Mouse (Mus musculus): ENCODE results near the gene F8. TPM values are rescaled to one million over a fixed set of nuclear protein-coding genes. Genes with fewer than 3 reads are reported as not detected.

F8 gene
- polyA plus RNA-seq (2014; fragmentation: Nextera tagmentation; extraction: Ambion mirVana) = 0.80 and 1.2 TPM in 2 replicates

DNA sequence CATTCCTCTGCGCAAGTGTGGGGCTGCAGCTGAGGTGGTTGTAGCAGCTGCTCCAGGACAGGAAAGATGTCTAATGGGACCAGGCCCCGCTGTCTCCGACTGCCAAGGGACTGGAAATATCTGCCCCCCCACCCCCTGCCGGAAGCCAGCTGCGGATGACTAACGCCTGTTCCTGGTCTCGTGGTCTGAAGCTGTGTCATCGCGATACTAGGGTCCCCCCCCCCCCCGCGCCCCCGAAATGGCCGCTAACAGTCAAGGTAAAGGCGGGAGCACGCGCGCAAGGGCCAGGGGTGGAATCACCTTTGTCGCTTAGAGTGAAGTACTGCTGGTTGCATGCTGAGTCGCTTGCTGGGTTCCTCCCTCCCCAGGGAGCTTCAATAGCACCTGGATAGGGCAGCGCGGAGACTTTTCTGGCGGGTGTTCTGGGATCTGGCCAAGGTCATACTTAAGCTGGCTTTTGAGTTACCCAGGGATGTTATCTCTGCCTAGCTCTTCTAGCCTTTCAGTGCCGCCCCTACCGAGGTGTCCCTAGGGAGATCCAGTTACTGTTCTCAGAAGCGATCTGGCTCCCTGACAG is at the start of gene F8, which contains the start of gene Fundc2:
F8 (minus strand) TSS at position 421 of the 577 bp plus-strand sequence.
Fundc2 (plus strand) TSS at position 205 of the 577 bp plus-strand sequence.
- no peaks in the 10 kb centered on the region for H3K36me3 ChIP-seq (ENCODE audit: control insufficient read depth, insufficient read depth, low read length)
- peak within 1 kb of the TSS; percentile 39 for H3K4me2 ChIP-seq (ENCODE audit: low read depth)
- ATAC-seq (ENCODE audit: insufficient read depth, low FRiP score, low TSS enrichment) (peak; percentile 92), DNase-seq (ENCODE audit: low spot score) (peak; percentile 83)
- no peaks in the 10 kb centered on the region for H3K9me3 ChIP-seq (ENCODE audit: control insufficient read depth, low read length)
- WGBS = 16% methylated on average over 10 of the region's 25 CpGs
- H3K27me3 ChIP-seq (ENCODE audit: control insufficient read depth, insufficient read depth, low read length) = no peaks in the 10 kb centered on the region
- H3K9ac ChIP-seq (ENCODE audit: low read length) = peak within 1 kb of the TSS; percentile 55
- no peaks in the 10 kb centered on the region for H3K4me1 ChIP-seq (ENCODE audit: control insufficient read depth, insufficient read depth, low read length)
- H3K4me3 ChIP-seq (ENCODE audit: low read depth, low read length) = peak within 1 kb of the TSS; percentile 43
- H3K27ac ChIP-seq (ENCODE audit: low read depth, low read length) = 0 out of 2 replicates have a peak within 1 kb of the TSS, but pooled peaks have one; percentile 46

DNA sequence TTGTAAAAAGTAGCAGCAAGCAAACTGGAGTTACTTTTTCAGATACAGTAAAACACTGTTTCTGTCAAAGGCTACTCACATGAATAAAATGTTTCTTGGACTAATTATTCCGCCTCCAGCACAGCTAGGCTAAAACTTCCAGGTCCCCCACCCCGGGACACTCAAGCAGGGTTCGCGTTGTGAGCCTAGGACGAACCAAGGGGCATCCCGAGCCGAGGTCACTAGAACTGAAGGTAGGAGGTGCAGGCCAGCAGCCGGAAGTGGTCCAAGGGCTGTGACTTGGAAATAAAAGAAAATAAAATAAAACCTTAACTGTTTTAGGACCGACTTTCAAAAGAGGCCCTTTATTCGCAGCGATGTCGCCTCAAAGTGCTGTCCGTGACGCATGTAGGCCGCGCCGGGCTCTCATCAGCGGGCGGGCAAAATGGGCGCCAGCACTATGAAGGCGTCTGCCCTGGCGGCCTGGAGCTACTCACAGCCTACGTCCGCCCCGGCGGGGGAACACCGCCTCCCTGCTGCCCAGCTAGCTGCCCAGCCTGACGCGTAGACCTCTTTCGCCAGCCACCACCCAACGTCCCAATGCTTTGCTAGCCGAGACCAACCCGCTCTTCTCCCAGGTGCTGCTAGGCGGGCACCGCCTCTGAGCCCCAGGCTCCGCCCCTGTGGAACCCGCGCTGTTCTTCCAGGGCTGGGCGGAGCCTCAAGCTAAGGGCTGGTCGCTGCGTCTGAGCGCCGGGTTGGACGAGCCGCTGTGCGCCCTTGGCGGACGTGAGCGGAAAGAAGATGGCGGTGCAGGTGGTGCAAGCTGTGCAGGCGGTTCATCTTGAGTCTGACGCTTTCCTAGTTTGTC is 33.7 kb upstream of the F8 start, which contains the start of the genes Cmc4, Mtcp1 and Brcc3:
Cmc4 (minus strand) TSS at position 649 of the 850 bp plus-strand sequence.
Mtcp1 (minus strand) TSS at position 653 of the 850 bp plus-strand sequence.
Brcc3 (plus strand) TSS at position 693 of the 850 bp plus-strand sequence.
- H3K4me3 ChIP-seq (ENCODE audit: low read depth, low read length) = peak within 1 kb of the TSS; percentile 44
- ATAC-seq (ENCODE audit: insufficient read depth, low FRiP score, low TSS enrichment) (peak; percentile 99), DNase-seq (ENCODE audit: low spot score) (peak; percentile 90)
- H3K27ac ChIP-seq (ENCODE audit: low read depth, low read length) = peak within 1 kb of the TSS; percentile 77
- peak within 1 kb of the TSS; percentile 60 for H3K9ac ChIP-seq (ENCODE audit: low read length)
- H3K9me3 ChIP-seq (ENCODE audit: control insufficient read depth, low read length) = no peaks in the 10 kb centered on the region
- no peaks in the 10 kb centered on the region for H3K36me3 ChIP-seq (ENCODE audit: control insufficient read depth, insufficient read depth, low read length)
- WGBS = 16% methylated on average over 49 of the region's 52 CpGs
- peak within 1 kb of the TSS; percentile 41 for H3K4me2 ChIP-seq (ENCODE audit: low read depth)
- no peaks in the 10 kb centered on the region for H3K4me1 ChIP-seq (ENCODE audit: control insufficient read depth, insufficient read depth, low read length)
- H3K27me3 ChIP-seq (ENCODE audit: control insufficient read depth, insufficient read depth, low read length) = no peaks in the 10 kb centered on the region

DNA sequence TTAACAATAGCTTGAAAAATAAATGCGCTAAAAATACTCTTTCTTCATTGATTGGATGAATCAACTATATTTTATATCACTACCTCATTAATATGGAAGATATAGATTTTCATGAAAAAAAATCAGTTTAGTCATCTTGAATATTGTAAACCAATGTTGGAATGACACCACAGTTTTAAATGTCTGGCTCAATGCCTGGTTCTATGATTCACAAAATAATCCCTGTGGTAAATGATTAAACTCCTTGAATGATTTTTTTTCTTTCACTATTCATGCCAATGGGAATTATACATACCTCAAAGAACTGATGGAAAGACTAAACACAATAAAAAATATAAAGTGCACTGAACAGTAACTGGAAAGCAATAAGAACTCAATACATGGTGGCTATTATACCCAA is 27.3 kb upstream of the F8 start:
- ATAC-seq (ENCODE audit: insufficient read depth, low FRiP score, low TSS enrichment) = no peak

DNA sequence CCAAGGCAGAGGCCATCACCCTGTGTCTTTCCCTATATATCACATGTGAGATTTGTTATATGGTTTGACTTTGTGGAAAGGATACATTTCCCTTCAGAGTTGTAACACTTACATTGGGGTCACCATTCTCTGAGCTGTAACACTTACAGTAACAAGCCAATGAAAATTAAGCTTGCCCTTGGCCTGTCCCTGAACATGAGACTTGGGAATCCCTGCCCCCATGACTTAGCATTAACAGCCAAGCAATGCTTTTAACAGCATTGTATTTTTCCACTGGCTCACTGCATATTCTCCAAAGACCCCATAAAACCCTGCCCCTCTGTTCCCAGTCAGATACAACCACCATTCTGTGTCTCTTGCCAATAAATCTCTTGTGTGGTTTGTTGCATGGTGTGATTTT is 20.9 kb upstream of the F8 start:
- Histone ChIP-seq H3K4me3 (ENCODE audit: low read depth, low read length) (no peak overlapping the region), H3K27me3 (ENCODE audit: control insufficient read depth, insufficient read depth, low read length) (no peaks in the 10 kb centered on the region), H3K36me3 (ENCODE audit: control insufficient read depth, insufficient read depth, low read length) (no peaks in the 10 kb centered on the region), H3K4me2 (ENCODE audit: low read depth) (no peak overlapping the region), H3K9ac (ENCODE audit: low read length) (no peak overlapping the region), H3K4me1 (ENCODE audit: control insufficient read depth, insufficient read depth, low read length) (no peaks in the 10 kb centered on the region), H3K9me3 (ENCODE audit: control insufficient read depth, low read length) (no peaks in the 10 kb centered on the region), H3K27ac (ENCODE audit: low read depth, low read length) (no peak overlapping the region)
- ATAC-seq (ENCODE audit: insufficient read depth, low FRiP score, low TSS enrichment) (no peak), DNase-seq (ENCODE audit: low spot score) (no peak)

More for the DNA sequence above, 27.3 kb upstream of the F8 start:
- H3K9ac ChIP-seq (ENCODE audit: low read length) = no peak overlapping the region
- H3K36me3 ChIP-seq (ENCODE audit: control insufficient read depth, insufficient read depth, low read length) = no peaks in the 10 kb centered on the region
- no peaks in the 10 kb centered on the region for H3K27me3 ChIP-seq (ENCODE audit: control insufficient read depth, insufficient read depth, low read length)
- no peak overlapping the region for H3K4me3 ChIP-seq (ENCODE audit: low read depth, low read length)
- no peaks in the 10 kb centered on the region for H3K9me3 ChIP-seq (ENCODE audit: control insufficient read depth, low read length)
- no peak overlapping the region for H3K4me2 ChIP-seq (ENCODE audit: low read depth)
- 86% methylated on average over 1 of the region's 1 CpGs for WGBS
- H3K4me1 ChIP-seq (ENCODE audit: control insufficient read depth, insufficient read depth, low read length) = no peaks in the 10 kb centered on the region
- DNase-seq (ENCODE audit: low spot score) = no peak
- no peak overlapping the region for H3K27ac ChIP-seq (ENCODE audit: low read depth, low read length)

DNA sequence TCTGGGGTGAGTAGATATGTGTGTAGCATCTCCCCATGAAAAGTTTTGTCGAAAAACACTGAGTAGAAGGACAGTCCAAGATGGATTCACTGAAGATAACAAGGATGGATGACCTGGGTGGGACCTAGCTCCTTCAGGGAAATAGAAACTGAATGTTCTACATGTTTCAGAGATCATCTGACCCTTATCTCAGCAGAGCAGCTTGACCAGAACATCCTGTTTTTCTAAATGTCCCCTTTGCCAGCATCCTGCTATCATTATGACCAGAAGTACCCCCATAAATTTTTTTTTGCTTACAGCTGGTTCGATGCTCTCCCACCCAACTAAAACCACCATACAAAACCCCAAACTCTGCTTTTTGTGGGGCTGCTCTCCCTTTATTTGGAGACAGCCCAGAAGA is 20.3 kb upstream of the F8 start:
- no peak for DNase-seq (ENCODE audit: low spot score)
- Histone ChIP-seq H3K27ac (ENCODE audit: low read depth, low read length) (no peak overlapping the region), H3K9me3 (ENCODE audit: control insufficient read depth, low read length) (no peaks in the 10 kb centered on the region), H3K27me3 (ENCODE audit: control insufficient read depth, insufficient read depth, low read length) (no peaks in the 10 kb centered on the region), H3K4me1 (ENCODE audit: control insufficient read depth, insufficient read depth, low read length) (no peaks in the 10 kb centered on the region), H3K4me3 (ENCODE audit: low read depth, low read length) (no peak overlapping the region), H3K36me3 (ENCODE audit: control insufficient read depth, insufficient read depth, low read length) (no peaks in the 10 kb centered on the region), H3K9ac (ENCODE audit: low read length) (no peak overlapping the region), H3K4me2 (ENCODE audit: low read depth) (no peak overlapping the region)
- ATAC-seq (ENCODE audit: insufficient read depth, low FRiP score, low TSS enrichment) = no peak
- WGBS = 84% methylated on average over 2 of the region's 2 CpGs

DNA sequence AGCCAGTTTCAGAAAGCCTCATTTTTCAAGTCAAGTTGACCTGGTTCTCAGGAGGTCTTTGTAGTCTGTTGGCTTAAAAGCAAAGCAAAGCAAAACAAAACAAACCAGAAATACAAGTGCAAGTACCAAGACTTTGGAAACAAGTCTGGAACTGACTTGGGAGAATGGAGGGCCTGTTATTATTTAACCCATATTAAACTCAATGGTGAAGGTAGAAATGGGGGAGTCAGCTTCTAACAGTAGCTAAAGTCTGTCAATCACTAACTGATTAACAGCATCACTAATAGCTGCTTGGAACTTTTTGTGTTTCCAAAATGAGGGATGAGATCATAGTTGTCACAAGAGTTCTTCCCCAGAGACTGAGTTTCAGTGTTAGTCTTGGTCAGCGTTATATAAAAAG is 17.1 kb upstream of the F8 start:
- H3K27ac ChIP-seq (ENCODE audit: low read depth, low read length) = no peak overlapping the region
- 89% methylated on average over 1 of the region's 1 CpGs for WGBS
- H3K27me3 ChIP-seq (ENCODE audit: control insufficient read depth, insufficient read depth, low read length) = no peaks in the 10 kb centered on the region
- no peak overlapping the region for H3K9ac ChIP-seq (ENCODE audit: low read length)
- H3K4me1 ChIP-seq (ENCODE audit: control insufficient read depth, insufficient read depth, low read length) = no peaks in the 10 kb centered on the region
- DNase-seq (ENCODE audit: low spot score) (no peak), ATAC-seq (ENCODE audit: insufficient read depth, low FRiP score, low TSS enrichment) (no peak)
- H3K4me2 ChIP-seq (ENCODE audit: low read depth) = no peak overlapping the region
- H3K9me3 ChIP-seq (ENCODE audit: control insufficient read depth, low read length) = no peaks in the 10 kb centered on the region
- no peak overlapping the region for H3K4me3 ChIP-seq (ENCODE audit: low read depth, low read length)
- H3K36me3 ChIP-seq (ENCODE audit: control insufficient read depth, insufficient read depth, low read length) = no peaks in the 10 kb centered on the region

DNA sequence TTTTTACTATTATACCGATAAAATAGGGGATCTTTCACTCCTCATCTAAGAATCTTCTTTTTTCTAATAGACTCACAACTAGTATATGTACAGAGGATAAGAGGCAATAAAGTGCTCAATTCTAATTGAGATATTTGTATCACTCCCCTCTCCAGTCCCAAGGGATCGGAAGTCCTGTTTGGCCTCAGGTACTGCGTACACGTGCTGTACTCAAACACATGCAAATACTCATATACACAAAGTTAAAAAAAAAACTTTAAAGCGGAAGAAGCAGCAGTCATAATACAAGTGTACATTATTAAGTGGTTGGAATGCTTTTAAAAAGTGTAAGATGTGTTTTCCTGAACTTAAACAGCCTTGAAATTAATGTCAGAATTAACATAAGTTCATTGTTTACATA is 716 bp downstream of the F8 start:
- WGBS = 73% methylated on average over 5 of the region's 5 CpGs
- no peaks in the 10 kb centered on the region for H3K9me3 ChIP-seq (ENCODE audit: control insufficient read depth, low read length)
- DNase-seq (ENCODE audit: low spot score) = no peak
- H3K27ac ChIP-seq (ENCODE audit: low read depth, low read length) = no peak overlapping the region
- no peak overlapping the region for H3K9ac ChIP-seq (ENCODE audit: low read length)
- no peak overlapping the region for H3K4me2 ChIP-seq (ENCODE audit: low read depth)
- no peaks in the 10 kb centered on the region for H3K4me1 ChIP-seq (ENCODE audit: control insufficient read depth, insufficient read depth, low read length)
- no peak; the same call in 1 of the 2 replicates for ATAC-seq (ENCODE audit: insufficient read depth, low FRiP score, low TSS enrichment)
- H3K27me3 ChIP-seq (ENCODE audit: control insufficient read depth, insufficient read depth, low read length) = no peaks in the 10 kb centered on the region
- no peaks in the 10 kb centered on the region for H3K36me3 ChIP-seq (ENCODE audit: control insufficient read depth, insufficient read depth, low read length)
- peak overlapping the region; percentile 43; the same call in 1 of the 2 replicates for H3K4me3 ChIP-seq (ENCODE audit: low read depth, low read length)

DNA sequence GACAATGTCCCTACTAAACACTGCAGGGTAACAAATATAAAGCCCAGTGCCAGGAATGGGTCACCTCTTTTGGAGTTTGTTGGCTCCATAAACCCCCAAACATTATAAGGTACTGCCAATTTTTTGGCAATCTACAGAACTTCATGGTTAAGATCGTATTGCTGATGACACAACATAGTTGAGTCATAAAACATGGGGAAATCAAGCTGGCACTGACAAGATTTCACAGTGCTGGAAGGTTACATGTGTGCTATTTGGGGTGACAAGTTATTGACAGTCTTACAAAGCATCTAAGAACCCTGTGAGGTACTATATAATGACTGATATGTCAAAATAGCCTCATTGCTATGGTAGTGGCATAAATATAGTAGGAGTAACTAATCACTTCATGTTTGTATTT is 1.2 kb downstream of the F8 start:
- 84% methylated on average over 1 of the region's 1 CpGs for WGBS

More for the DNA sequence above, 1.2 kb downstream of the F8 start:
- ATAC-seq (ENCODE audit: insufficient read depth, low FRiP score, low TSS enrichment) = no peak
- H3K27ac ChIP-seq (ENCODE audit: low read depth, low read length) = no peak overlapping the region
- no peaks in the 10 kb centered on the region for H3K9me3 ChIP-seq (ENCODE audit: control insufficient read depth, low read length)
- H3K4me3 ChIP-seq (ENCODE audit: low read depth, low read length) = no peak overlapping the region
- H3K4me2 ChIP-seq (ENCODE audit: low read depth) = no peak overlapping the region
- no peaks in the 10 kb centered on the region for H3K27me3 ChIP-seq (ENCODE audit: control insufficient read depth, insufficient read depth, low read length)
- DNase-seq (ENCODE audit: low spot score) = no peak
- no peaks in the 10 kb centered on the region for H3K36me3 ChIP-seq (ENCODE audit: control insufficient read depth, insufficient read depth, low read length)
- H3K9ac ChIP-seq (ENCODE audit: low read length) = no peak overlapping the region
- no peaks in the 10 kb centered on the region for H3K4me1 ChIP-seq (ENCODE audit: control insufficient read depth, insufficient read depth, low read length)
